Mouse (Mus musculus): Measurements from ENCODE around the gene Strn3. TPM values are rescaled to one million over a fixed set of nuclear protein-coding genes. Genes with fewer than 3 reads are reported as not detected.

Gene Strn3
- polyA plus RNA-seq (2012; rRNA removed) (61.0 and 67.4 TPM in 2 replicates), polyA plus RNA-seq (2014; fragmentation: Nextera tagmentation; extraction: Ambion mirVana) (73.3 and 75.3 TPM in 2 replicates)

GRCm38 (mm10) chr12:51691845-51692632, at the start of gene Strn3:
Gene Strn3 (minus strand): TSS chr12:51691897.
- Histone ChIP-seq H3K4me1 (ENCODE audit: control insufficient read depth, insufficient read depth, low read length) (peaks cover 9% of the 10 kb centered on the region), H3K36me3 (ENCODE audit: control insufficient read depth, insufficient read depth, low read length) (no peaks in the 10 kb centered on the region), H3K9me3 (ENCODE audit: control insufficient read depth, low read length) (no peaks in the 10 kb centered on the region), H3K9ac (ENCODE audit: low read depth, low read length, severe bottlenecking) (peak within 1 kb of the TSS; percentile 100), H3K27ac (replicated peaks; ENCODE audit: low read depth, low read length) (peak within 1 kb of the TSS; percentile 100), H3K4me2 (replicated peaks; ENCODE audit: low read depth, low read length, severe bottlenecking) (peak within 1 kb of the TSS; percentile 59), H3K27me3 (ENCODE audit: control insufficient read depth, insufficient read depth, low read length) (no peaks in the 10 kb centered on the region), H3K4me3 (replicated peaks; ENCODE audit: low read length) (peak within 1 kb of the TSS; percentile 97)
- TF ChIP-seq POLR2A (IDR thresholded peaks at IDR 0.05; ENCODE audit: borderline replicate concordance, extremely low read depth, insufficient read depth, insufficient read length), result peak; percentile 83; the same call in 1 of the 2 replicates
- DNase-seq (ENCODE audit: low spot score) (peak; percentile 97), ATAC-seq (ENCODE audit: low FRiP score, low read depth) (peak; percentile 95)
- under 1% methylated on average over 39 of the region's 56 CpGs for WGBS

GRCm38 (mm10) chr12:51736807-51737206, 45.1 kb upstream of the Strn3 start:
- Histone ChIP-seq H3K4me2 (replicated peaks; ENCODE audit: low read depth, low read length, severe bottlenecking) (no peak overlapping the region), H3K9me3 (ENCODE audit: control insufficient read depth, low read length) (no peaks in the 10 kb centered on the region), H3K9ac (ENCODE audit: low read depth, low read length, severe bottlenecking) (no peak overlapping the region), H3K27ac (replicated peaks; ENCODE audit: low read depth, low read length) (no peak overlapping the region), H3K4me1 (ENCODE audit: control insufficient read depth, insufficient read depth, low read length) (peaks cover 6% of the 10 kb centered on the region), H3K4me3 (replicated peaks; ENCODE audit: low read length) (no peak overlapping the region), H3K27me3 (ENCODE audit: control insufficient read depth, insufficient read depth, low read length) (no peaks in the 10 kb centered on the region), H3K36me3 (ENCODE audit: control insufficient read depth, insufficient read depth, low read length) (peaks cover 4% of the 10 kb centered on the region; the same call in 1 of the 2 replicates)
- 74% methylated on average over 1 of the region's 1 CpGs for WGBS
- DNase-seq (ENCODE audit: low spot score) (no peak), ATAC-seq (ENCODE audit: low FRiP score, low read depth) (no peak)
- no peak for TF ChIP-seq POLR2A (IDR thresholded peaks at IDR 0.05; ENCODE audit: borderline replicate concordance, extremely low read depth, insufficient read depth, insufficient read length)

- Histone ChIP-seq H3K27ac (replicated peaks; ENCODE audit: low read depth, low read length) (no peak overlapping the region; the same call in 1 of the 2 replicates), H3K4me3 (replicated peaks; ENCODE audit: low read length) (no peak overlapping the region), H3K36me3 (ENCODE audit: control insufficient read depth, insufficient read depth, low read length) (no peaks in the 10 kb centered on the region), H3K27me3 (ENCODE audit: control insufficient read depth, insufficient read depth, low read length) (no peaks in the 10 kb centered on the region), H3K4me1 (ENCODE audit: control insufficient read depth, insufficient read depth, low read length) (peaks cover 6% of the 10 kb centered on the region), H3K4me2 (replicated peaks; ENCODE audit: low read depth, low read length, severe bottlenecking) (no peak overlapping the region), H3K9me3 (ENCODE audit: control insufficient read depth, low read length) (no peaks in the 10 kb centered on the region), H3K9ac (ENCODE audit: low read depth, low read length, severe bottlenecking) (no peak overlapping the region; the same call in 1 of the 2 replicates)
- DNase-seq (ENCODE audit: low spot score) (no peak), ATAC-seq (ENCODE audit: low FRiP score, low read depth) (no peak)
- 67% methylated on average over 3 of the region's 3 CpGs for WGBS
- TF ChIP-seq POLR2A (IDR thresholded peaks at IDR 0.05; ENCODE audit: borderline replicate concordance, extremely low read depth, insufficient read depth, insufficient read length), result no peak
These were observed 44.7 kb upstream of the Strn3 start for GRCm38 (mm10) chr12:51736381-51736780.

GRCm38 (mm10) chr12:51735840-51736271, 44.2 kb upstream of the Strn3 start:
- Histone ChIP-seq H3K9me3 (ENCODE audit: control insufficient read depth, low read length) (no peaks in the 10 kb centered on the region), H3K27ac (replicated peaks; ENCODE audit: low read depth, low read length) (peak overlapping the region; percentile 58; the same call in 1 of the 2 replicates), H3K4me1 (ENCODE audit: control insufficient read depth, insufficient read depth, low read length) (peaks cover 6% of the 10 kb centered on the region), H3K4me3 (replicated peaks; ENCODE audit: low read length) (no peak overlapping the region), H3K36me3 (ENCODE audit: control insufficient read depth, insufficient read depth, low read length) (no peaks in the 10 kb centered on the region), H3K27me3 (ENCODE audit: control insufficient read depth, insufficient read depth, low read length) (no peaks in the 10 kb centered on the region), H3K9ac (ENCODE audit: low read depth, low read length, severe bottlenecking) (no peak overlapping the region), H3K4me2 (replicated peaks; ENCODE audit: low read depth, low read length, severe bottlenecking) (no peak overlapping the region)
- ATAC-seq (ENCODE audit: low FRiP score, low read depth) (peak; percentile 62), DNase-seq (ENCODE audit: low spot score) (peak; percentile 68)
- WGBS, result 38% methylated on average over 7 of the region's 7 CpGs
- TF ChIP-seq POLR2A (IDR thresholded peaks at IDR 0.05; ENCODE audit: borderline replicate concordance, extremely low read depth, insufficient read depth, insufficient read length), result no peak

GRCm38 (mm10) chr12:51734605-51735211, 43.0 kb upstream of the Strn3 start:
- H3K4me2 ChIP-seq (replicated peaks; ENCODE audit: low read depth, low read length, severe bottlenecking), result no peak overlapping the region
- no peaks in the 10 kb centered on the region for H3K9me3 ChIP-seq (ENCODE audit: control insufficient read depth, low read length)
- no peaks in the 10 kb centered on the region for H3K27me3 ChIP-seq (ENCODE audit: control insufficient read depth, insufficient read depth, low read length)
- DNase-seq (ENCODE audit: low spot score) (no peak), ATAC-seq (ENCODE audit: low FRiP score, low read depth) (no peak)
- no peak for TF ChIP-seq POLR2A (IDR thresholded peaks at IDR 0.05; ENCODE audit: borderline replicate concordance, extremely low read depth, insufficient read depth, insufficient read length)
- no peak overlapping the region for H3K4me3 ChIP-seq (replicated peaks; ENCODE audit: low read length)
- WGBS, result 71% methylated on average over 14 of the region's 14 CpGs
- H3K36me3 ChIP-seq (ENCODE audit: control insufficient read depth, insufficient read depth, low read length), result no peaks in the 10 kb centered on the region; the same call in 1 of the 2 replicates
- H3K9ac ChIP-seq (ENCODE audit: low read depth, low read length, severe bottlenecking), result no peak overlapping the region
- peaks cover 6% of the 10 kb centered on the region for H3K4me1 ChIP-seq (ENCODE audit: control insufficient read depth, insufficient read depth, low read length)
- H3K27ac ChIP-seq (replicated peaks; ENCODE audit: low read depth, low read length), result no peak overlapping the region

Measured in limb, embryonic 14.5 days (tissue).